Mouse (Mus musculus) midbrain, embryonic 11.5 days (tissue): ENCODE measurements at regions not wholly inside any gene's neighbourhood (a gene's known extent, or its start where the extent isn't known, plus 50 kb on each side); places are given as distances from the start of the nearest gene placed in this dataset.

ENCODE experiments used
- ATAC-seq: fragments of 200-750 bp; cut with Nextera tagmentation; 2 replicates; pipeline ENCODE4 v1.8.0; 2017; ENCODE audit warnings: moderate TSS enrichment, moderate library complexity; ENCODE audit not compliant: low FRiP score
- DNase-seq: peaks from one replicate; pipeline ENCODE4 v3.0.0; 2015; ENCODE audit warnings: low spot score; ENCODE audit errors: missing footprints
- H3K27ac ChIP-seq: fragments of 300-500 bp; sonication (generic); 2 replicates; pipeline ENCODE4 v1.5.1; 2014; ENCODE audit warnings: low read depth, low read length
- H3K27me3 ChIP-seq: fragments of 300-500 bp; sonication (generic); 2 replicates; pipeline ENCODE4 v1.6.1; 2014; ENCODE audit warnings: mild to moderate bottlenecking, low read length, moderate library complexity, mixed read lengths; ENCODE audit not compliant: control insufficient read depth, insufficient read depth
- H3K36me3 ChIP-seq: fragments of 300-500 bp; sonication (generic); 2 replicates; pipeline ENCODE4 v1.6.1; 2014; ENCODE audit warnings: mild to moderate bottlenecking, low read length, moderate library complexity, mixed read lengths; ENCODE audit not compliant: control insufficient read depth, insufficient read depth
- H3K4me1 ChIP-seq: fragments of 300-500 bp; sonication (generic); 2 replicates; pipeline ENCODE4 v1.6.1; 2014; ENCODE audit warnings: low read length; ENCODE audit not compliant: control insufficient read depth, insufficient read depth
- H3K4me2 ChIP-seq: fragments of 300-500 bp; sonication (generic); 2 replicates; pipeline ENCODE4 v1.6.1; 2014; ENCODE audit warnings: mild to moderate bottlenecking, moderate library complexity
- H3K4me3 ChIP-seq: fragments of 300-500 bp; sonication (generic); 2 replicates; pipeline ENCODE4 v1.5.1; 2014; ENCODE audit warnings: low read depth, low read length
- H3K9ac ChIP-seq: fragments of 300-500 bp; sonication (generic); 2 replicates; pipeline ENCODE4 v1.6.1; 2014; ENCODE audit warnings: low read length
- H3K9me3 ChIP-seq: fragments of 300-500 bp; sonication (generic); 2 replicates; pipeline ENCODE4 v1.6.1; 2016; ENCODE audit warnings: low read length; ENCODE audit not compliant: control insufficient read depth
- WGBS: fragments of 180-500 bp; shearing (Covaris S2); extraction: QIAGEN DNeasy Blood & Tissue Kit; methylation state at CpG from one replicate; pipeline ENCODE4 v1.1.7; 2014; 5-methylcytosine and 5-hydroxymethylcytosine counted together

DNA sequence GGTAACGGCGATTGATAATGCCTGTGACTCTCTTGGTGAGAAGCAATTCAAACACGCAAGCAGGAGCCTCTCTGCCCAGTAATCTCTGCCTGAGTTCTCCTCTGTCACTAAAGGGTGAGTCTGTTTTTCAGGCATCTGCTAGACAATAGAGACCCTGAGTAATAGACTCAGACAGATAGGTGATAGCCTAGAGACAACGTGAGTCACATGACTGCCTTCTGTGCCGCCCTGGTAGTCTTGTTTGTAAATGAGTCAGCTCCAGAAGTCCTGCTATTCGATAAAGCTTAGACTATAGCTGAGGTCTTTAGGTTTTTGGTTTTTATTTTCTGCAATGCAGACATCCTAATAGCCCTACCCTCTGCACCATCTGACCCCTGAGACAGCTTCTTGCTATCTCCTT, 126.9 kb downstream of the Gm9376 start:
- no peaks in the 10 kb centered on the region for H3K27me3 ChIP-seq
- no peak overlapping the region for H3K4me2 ChIP-seq
- H3K4me1 ChIP-seq = no peaks in the 10 kb centered on the region
- DNase-seq (no peak), ATAC-seq (no peak)
- no peaks in the 10 kb centered on the region for H3K36me3 ChIP-seq
- no peak overlapping the region for H3K27ac ChIP-seq
- H3K4me3 ChIP-seq = no peak overlapping the region
- H3K9ac ChIP-seq = no peak overlapping the region
- H3K9me3 ChIP-seq = no peaks in the 10 kb centered on the region
- WGBS = 66% methylated on average over 6 of the region's 6 CpGs

DNA sequence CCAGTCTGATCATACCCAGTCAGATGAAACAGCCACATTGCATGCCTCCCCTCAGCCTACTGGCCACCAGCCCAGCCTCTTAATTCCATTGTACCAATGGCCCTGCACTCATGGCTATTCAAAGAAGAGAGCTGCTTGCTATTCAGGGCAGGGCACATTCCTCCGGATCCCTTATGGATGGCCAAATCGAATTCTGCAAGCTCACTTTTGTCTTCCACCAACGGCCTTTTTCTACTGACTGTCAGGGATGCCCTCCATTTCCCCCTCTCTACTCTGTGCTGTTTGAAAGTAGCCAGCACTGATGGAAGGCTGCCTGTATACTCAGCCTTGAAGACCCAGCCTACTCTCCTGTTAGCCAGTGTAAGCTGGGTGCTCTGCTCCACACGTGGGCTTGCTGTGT, 147.5 kb downstream of the Gm9376 start:
- peaks cover 3% of the 10 kb centered on the region; the same call in 1 of the 2 replicates for H3K27me3 ChIP-seq
- ATAC-seq (peak; percentile 47), DNase-seq (peak; percentile 92)
- peaks cover 21% of the 10 kb centered on the region for H3K4me1 ChIP-seq
- no peak overlapping the region for H3K4me3 ChIP-seq
- no peak overlapping the region for H3K27ac ChIP-seq
- WGBS = 18% methylated on average over 4 of the region's 4 CpGs
- no peaks in the 10 kb centered on the region for H3K36me3 ChIP-seq
- no peak overlapping the region for H3K9ac ChIP-seq
- H3K9me3 ChIP-seq = peaks cover 3% of the 10 kb centered on the region; the same call in 1 of the 2 replicates
- H3K4me2 ChIP-seq = 0 out of 2 replicates have a peak overlapping the region, but pooled peaks have one; percentile 5

DNA sequence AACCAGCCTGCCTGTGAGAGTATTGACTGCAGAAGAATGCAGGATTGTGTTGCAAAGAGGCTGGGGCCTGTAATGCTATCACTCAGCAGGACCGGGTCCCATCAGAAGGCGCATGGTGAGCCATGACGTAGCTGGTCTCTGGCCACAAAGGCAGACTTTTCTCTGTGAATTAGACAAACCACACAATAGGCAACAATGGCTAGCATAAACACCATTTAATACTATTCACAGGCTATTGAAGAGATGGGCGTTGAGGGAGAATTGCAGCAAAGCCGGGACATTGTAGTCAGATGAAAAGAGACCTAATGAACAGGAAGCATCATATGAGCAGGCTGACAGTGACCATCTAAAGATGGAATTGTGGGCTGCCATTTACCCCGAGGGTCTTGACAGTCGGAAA, 149.4 kb downstream of the Gm9376 start:
- H3K4me1 ChIP-seq = peaks cover 21% of the 10 kb centered on the region
- H3K4me3 ChIP-seq = no peak overlapping the region
- 10% methylated on average over 7 of the region's 7 CpGs for WGBS
- peak; percentile 94 for DNase-seq
- no peaks in the 10 kb centered on the region for H3K36me3 ChIP-seq
- H3K4me2 ChIP-seq = peak overlapping the region; percentile 21; the same call in 1 of the 2 replicates
- no peak overlapping the region for H3K9ac ChIP-seq
- H3K27me3 ChIP-seq = peaks cover 3% of the 10 kb centered on the region; the same call in 1 of the 2 replicates
- H3K27ac ChIP-seq = no peak overlapping the region
- peaks cover 17% of the 10 kb centered on the region for H3K9me3 ChIP-seq
- peak; percentile 88 for ATAC-seq

DNA sequence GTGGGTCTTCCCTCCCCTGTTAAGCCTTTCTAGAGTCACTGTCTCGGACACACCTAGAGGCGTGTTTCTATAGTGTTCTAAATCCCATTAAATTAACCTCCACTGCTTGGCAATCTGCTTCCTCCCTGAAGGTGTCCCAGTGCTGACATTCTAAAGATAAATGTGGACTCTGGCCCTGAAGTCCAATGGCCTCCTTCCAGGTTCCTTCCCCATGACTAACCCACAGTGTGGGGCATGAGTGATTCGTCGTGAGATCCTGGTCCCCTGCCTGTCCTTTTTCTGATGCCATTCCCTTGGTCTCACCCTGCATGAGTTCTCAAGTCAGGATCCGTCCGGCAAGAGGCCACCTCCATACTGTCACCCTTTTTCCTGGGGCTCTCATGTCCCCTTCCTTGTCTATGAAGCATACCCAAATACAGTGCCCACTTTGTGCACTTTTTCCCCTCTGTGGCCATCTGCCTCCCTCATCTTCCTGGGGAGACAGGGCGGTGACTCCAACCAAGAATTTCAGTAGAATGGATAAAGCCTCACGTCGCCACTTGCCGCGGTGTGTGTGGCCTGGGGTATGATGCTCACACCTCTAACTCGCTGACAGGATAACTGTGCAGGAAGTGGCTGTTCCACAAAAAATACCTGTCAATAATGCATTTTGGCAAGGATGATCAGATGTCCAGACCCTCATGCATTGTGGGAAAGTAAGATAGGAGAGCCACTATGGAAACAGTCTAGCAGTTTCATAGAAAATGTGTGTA, 152.9 kb downstream of the Gm9376 start:
- DNase-seq = no peak
- Histone ChIP-seq H3K4me2 (no peak overlapping the region), H3K4me1 (peaks cover 24% of the 10 kb centered on the region), H3K9ac (no peak overlapping the region), H3K36me3 (no peaks in the 10 kb centered on the region), H3K9me3 (peaks cover 17% of the 10 kb centered on the region), H3K27ac (no peak overlapping the region), H3K4me3 (no peak overlapping the region), H3K27me3 (peaks cover 5% of the 10 kb centered on the region; the same call in 1 of the 2 replicates)
- no peak for ATAC-seq
- WGBS = 94% methylated on average over 12 of the region's 12 CpGs

DNA sequence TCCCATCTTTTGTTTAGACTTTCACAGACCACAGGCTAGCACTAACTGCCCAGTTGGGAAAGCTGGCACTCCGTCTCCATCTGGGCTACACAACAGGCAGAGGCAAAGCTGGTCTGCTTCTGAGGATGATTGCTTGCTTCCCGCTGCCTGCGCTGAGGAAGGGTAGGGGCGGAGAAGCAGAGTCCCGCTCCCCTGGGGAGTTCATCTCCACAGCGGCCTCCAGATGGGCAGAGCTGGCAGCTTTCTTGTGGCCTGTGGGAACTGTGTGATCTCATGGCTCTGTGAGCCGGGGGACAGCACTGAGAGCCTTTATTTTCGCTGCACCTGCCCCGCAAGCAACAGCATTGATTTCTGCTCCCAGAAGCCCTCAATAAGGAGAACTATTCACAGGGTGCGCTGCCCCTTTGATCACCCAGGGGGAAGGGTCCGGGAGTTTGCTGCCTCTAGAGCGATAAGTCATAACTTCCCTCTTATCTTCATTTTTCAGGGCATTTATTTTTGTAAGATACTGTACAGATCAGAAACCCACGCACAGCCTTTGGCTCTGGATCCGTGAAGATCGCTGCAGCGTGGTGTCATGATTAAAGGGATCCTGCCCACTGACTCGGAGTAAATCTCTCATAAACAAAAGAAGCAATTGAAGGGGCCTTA, 155.7 kb downstream of the Gm9376 start:
- peak; percentile 95 for DNase-seq
- WGBS = 1% methylated on average over 17 of the region's 17 CpGs
- peak overlapping the region; percentile 47 for H3K4me2 ChIP-seq
- peaks cover 10% of the 10 kb centered on the region for H3K4me1 ChIP-seq
- ATAC-seq = peak; percentile 80
- H3K9ac ChIP-seq = peak overlapping the region; percentile 49
- no peaks in the 10 kb centered on the region for H3K36me3 ChIP-seq
- H3K4me3 ChIP-seq = peak overlapping the region; percentile 19
- H3K27ac ChIP-seq = peak overlapping the region; percentile 16; the same call in 1 of the 2 replicates
- peaks cover 2% of the 10 kb centered on the region; the same call in 1 of the 2 replicates for H3K27me3 ChIP-seq
- H3K9me3 ChIP-seq = peaks cover 14% of the 10 kb centered on the region

DNA sequence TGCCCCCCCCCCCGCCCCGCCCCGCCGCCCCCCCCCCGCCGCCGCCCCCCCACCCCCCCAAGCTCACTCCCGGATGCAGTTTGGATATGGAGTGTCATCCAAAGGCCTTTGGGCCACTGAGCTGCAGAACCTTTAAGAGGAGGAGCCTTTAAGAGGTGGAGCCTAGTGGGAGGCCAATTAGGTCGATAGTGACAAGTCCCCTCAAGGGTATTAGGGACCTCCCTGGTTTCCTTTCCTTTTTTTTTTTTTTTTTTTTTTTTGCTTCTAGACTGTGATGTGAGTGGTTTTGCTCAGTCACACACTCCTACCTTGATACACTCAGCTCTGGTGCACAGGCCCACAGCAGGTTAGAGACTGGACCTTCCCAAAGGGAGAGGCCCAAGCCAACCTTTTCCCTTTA, 156.5 kb downstream of the Gm9376 start:
- H3K27me3 ChIP-seq = peaks cover 2% of the 10 kb centered on the region; the same call in 1 of the 2 replicates
- H3K36me3 ChIP-seq = no peaks in the 10 kb centered on the region

DNA sequence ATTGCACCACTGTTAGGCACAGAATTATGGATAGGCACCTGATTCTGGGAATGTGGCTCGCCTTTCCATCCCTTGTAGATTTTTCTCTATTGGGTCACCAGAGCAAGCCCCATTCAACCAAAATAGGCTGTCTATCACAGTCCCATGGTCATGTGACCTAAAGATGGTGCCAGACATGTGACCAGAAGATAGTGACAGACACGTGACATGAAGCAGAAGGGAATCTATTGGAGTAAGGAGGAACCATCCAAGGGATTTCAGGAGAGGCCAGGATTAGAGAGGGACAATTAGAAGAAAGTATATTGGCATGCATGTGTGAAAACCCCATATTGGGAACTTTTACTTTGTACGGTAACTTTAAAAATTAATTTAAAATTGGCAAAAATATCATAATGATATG, 159.8 kb downstream of the Gm9376 start:
- Histone ChIP-seq H3K9ac (no peak overlapping the region), H3K9me3 (no peaks in the 10 kb centered on the region), H3K4me3 (no peak overlapping the region), H3K4me1 (peaks cover 13% of the 10 kb centered on the region), H3K36me3 (no peaks in the 10 kb centered on the region), H3K27ac (no peak overlapping the region), H3K27me3 (no peaks in the 10 kb centered on the region), H3K4me2 (no peak overlapping the region)
- WGBS = 82% methylated on average over 3 of the region's 3 CpGs
- ATAC-seq = no peak
- no peak for DNase-seq

More for the DNA sequence above, 156.5 kb downstream of the Gm9376 start:
- DNase-seq = no peak
- no peak overlapping the region for H3K4me2 ChIP-seq
- H3K9ac ChIP-seq = no peak overlapping the region
- H3K9me3 ChIP-seq = peaks cover 14% of the 10 kb centered on the region
- peak; percentile 30; the same call in 1 of the 2 replicates for ATAC-seq
- H3K4me1 ChIP-seq = peaks cover 13% of the 10 kb centered on the region
- H3K27ac ChIP-seq = no peak overlapping the region
- H3K4me3 ChIP-seq = no peak overlapping the region
- 0% methylated on average over 4 of the region's 9 CpGs for whole genome bisulfite sequencing

DNA sequence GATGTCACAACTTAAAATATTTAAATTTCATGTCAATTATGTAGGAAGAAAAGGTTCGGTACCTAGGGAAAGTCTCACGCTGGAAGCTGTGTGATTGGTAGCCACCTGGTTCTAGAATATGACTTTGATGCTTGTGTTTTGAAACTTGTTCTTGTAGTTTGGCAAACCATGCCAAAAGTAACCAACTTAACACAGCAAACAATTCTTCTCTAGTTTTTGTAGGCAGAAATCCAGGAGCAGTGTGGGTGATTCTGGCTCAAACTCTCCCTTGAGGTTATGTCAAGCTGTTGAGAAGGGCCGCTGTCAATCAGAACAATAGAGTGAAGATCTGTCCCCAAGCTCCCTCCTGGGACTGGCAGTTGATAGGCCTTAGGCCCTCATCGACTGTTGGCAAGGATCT, 163.5 kb downstream of the Gm9376 start:
- Histone ChIP-seq H3K4me3 (no peak overlapping the region), H3K4me2 (no peak overlapping the region), H3K27me3 (no peaks in the 10 kb centered on the region), H3K4me1 (peaks cover 17% of the 10 kb centered on the region), H3K9ac (no peak overlapping the region), H3K9me3 (no peaks in the 10 kb centered on the region), H3K36me3 (no peaks in the 10 kb centered on the region), H3K27ac (no peak overlapping the region)
- 87% methylated on average over 4 of the region's 4 CpGs for WGBS
- DNase-seq (no peak), ATAC-seq (no peak)

DNA sequence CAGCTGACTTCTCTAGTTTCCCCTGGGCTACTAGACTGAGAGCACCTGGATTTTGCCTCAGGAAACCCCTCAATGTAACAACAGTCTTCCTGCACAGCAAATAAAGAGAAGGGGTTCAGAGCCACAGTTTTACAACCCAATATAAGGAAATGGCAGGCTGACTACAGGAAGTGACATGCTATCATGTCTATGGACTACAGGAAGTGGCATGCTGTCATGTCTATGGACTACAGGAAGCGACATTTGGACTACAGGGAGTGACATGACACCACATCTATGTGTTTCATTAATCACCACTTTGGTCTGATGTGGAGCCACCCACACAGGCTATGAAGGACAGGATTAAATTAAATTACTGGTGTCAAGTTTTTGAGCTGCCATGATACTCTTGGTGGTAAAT, 164.0 kb downstream of the Gm9376 start:
- no peak for ATAC-seq
- H3K27me3 ChIP-seq = no peaks in the 10 kb centered on the region

More for the DNA sequence above, 164.0 kb downstream of the Gm9376 start:
- Histone ChIP-seq H3K4me3 (no peak overlapping the region), H3K4me2 (no peak overlapping the region), H3K4me1 (peaks cover 20% of the 10 kb centered on the region), H3K9me3 (no peaks in the 10 kb centered on the region), H3K27ac (no peak overlapping the region), H3K36me3 (no peaks in the 10 kb centered on the region), H3K9ac (no peak overlapping the region)
- DNase-seq = no peak
- WGBS = 95% methylated on average over 1 of the region's 1 CpGs
